Mouse (Mus musculus) embryonic facial prominence, embryonic 11.5 days (tissue): Measurements from ENCODE around the gene Calhm5. TPM values are rescaled to one million over a fixed set of nuclear protein-coding genes. Genes with fewer than 3 reads are reported as not detected.

Experiments used
- ATAC-seq: fragments of 200-750 bp; cut with Nextera tagmentation; replicated peaks from 2 replicates; pipeline ENCODE4 v1.8.0; 2017; ENCODE audit warnings: low read depth; ENCODE audit not compliant: insufficient number of reproducible peaks, low FRiP score, low TSS enrichment
- DNase-seq: peaks from one replicate; pipeline ENCODE4 v3.0.0-alpha.2; 2015; ENCODE audit warnings: low spot score
- H3K27ac ChIP-seq: fragments of 300-500 bp; sonication (generic); replicated peaks from 2 replicates; pipeline ENCODE4 v1.5.1; 2014; ENCODE audit warnings: mild to moderate bottlenecking, low read depth, low read length, control low read depth
- H3K27me3 ChIP-seq: fragments of 300-500 bp; sonication (generic); 2 replicates; pipeline ENCODE4 v1.6.1; 2014; ENCODE audit warnings: mild to moderate bottlenecking, low read length, moderate library complexity, mixed read lengths; ENCODE audit not compliant: control insufficient read depth, insufficient read depth
- H3K36me3 ChIP-seq: fragments of 300-500 bp; sonication (generic); replicated peaks from 2 replicates; pipeline ENCODE4 v1.6.1; 2014; ENCODE audit warnings: low read depth, mild to moderate bottlenecking, low read length, moderate library complexity, mixed read lengths; ENCODE audit not compliant: control insufficient read depth, insufficient read depth
- H3K4me1 ChIP-seq: fragments of 300-500 bp; sonication (generic); 2 replicates; pipeline ENCODE4 v1.6.1; 2014; ENCODE audit warnings: low read length, mixed read lengths; ENCODE audit not compliant: control insufficient read depth, insufficient read depth
- H3K4me2 ChIP-seq: fragments of 300-500 bp; sonication (generic); 2 replicates; pipeline ENCODE4 v1.6.1; 2014; ENCODE audit warnings: low read depth, mild to moderate bottlenecking, control low read depth, low read length, moderate library complexity
- H3K4me3 ChIP-seq: fragments of 300-500 bp; sonication (generic); 2 replicates; pipeline ENCODE4 v1.5.1; 2014; ENCODE audit warnings: low read depth, low read length, control low read depth
- H3K9ac ChIP-seq: fragments of 300-500 bp; sonication (generic); replicated peaks from 2 replicates; pipeline ENCODE4 v1.6.1; 2014; ENCODE audit warnings: mild to moderate bottlenecking, control low read depth, low read length
- H3K9me3 ChIP-seq: fragments of 300-500 bp; sonication (generic); replicated peaks from 2 replicates; pipeline ENCODE4 v1.6.1; 2016; ENCODE audit warnings: mild to moderate bottlenecking, low read length, inconsistent platforms, mixed read lengths; ENCODE audit not compliant: control insufficient read depth
- WGBS: fragments of 180-500 bp; shearing (Covaris S2); extraction: QIAGEN DNeasy Blood & Tissue Kit; methylation state at CpG from one replicate; pipeline ENCODE4 v1.1.7; 2014; 5-methylcytosine and 5-hydroxymethylcytosine counted together
- polyA plus RNA-seq: library from polyadenylated mRNA; unstranded; fragments of >200 nt; fragmentation: Nextera tagmentation; extraction: Ambion mirVana; gene quantifications from 2 replicates; pipeline ENCODE4 v1.2.1, GENCODE M21; 2014

The Calhm5 gene
- polyA plus RNA-seq, 1 experiment from 2014 or later = 0.18 TPM

- no peak overlapping the region for H3K4me3 ChIP-seq
- DNase-seq = no peak
- no peak overlapping the region for H3K9ac ChIP-seq
- H3K27me3 ChIP-seq = no peaks in the 10 kb centered on the region
- ATAC-seq = no peak
- no peaks in the 10 kb centered on the region for H3K36me3 ChIP-seq
- WGBS = 61% methylated on average over 3 of the region's 3 CpGs
- H3K9me3 ChIP-seq = no peaks in the 10 kb centered on the region
- no peak overlapping the region for H3K4me2 ChIP-seq
- H3K27ac ChIP-seq = no peak overlapping the region
- no peaks in the 10 kb centered on the region for H3K4me1 ChIP-seq
Observed at GRCm38 (mm10) chr10:34066591-34066990, 29.7 kb downstream of the Calhm5 start.

GRCm38 (mm10) chr10:34053987-34054386 is 42.3 kb downstream of the Calhm5 start:
- DNase-seq (no peak), ATAC-seq (no peak)

GRCm38 (mm10) chr10:34044210-34044609 is 52.1 kb downstream of the Calhm5 start, which contains the start of gene Calhm4:
Gene Calhm4 (minus strand): TSS chr10:34044310.
- H3K9me3 ChIP-seq = no peaks in the 10 kb centered on the region
- DNase-seq (no peak), ATAC-seq (no peak)
- no peak within 1 kb of the TSS for H3K9ac ChIP-seq
- no peak within 1 kb of the TSS for H3K4me3 ChIP-seq
- no peak within 1 kb of the TSS for H3K4me2 ChIP-seq
- no peak within 1 kb of the TSS for H3K27ac ChIP-seq
- H3K36me3 ChIP-seq = no peaks in the 10 kb centered on the region
- H3K4me1 ChIP-seq = no peaks in the 10 kb centered on the region
- WGBS = 87% methylated on average over 5 of the region's 5 CpGs
- no peaks in the 10 kb centered on the region for H3K27me3 ChIP-seq

More at GRCm38 (mm10) chr10:34053987-34054386, 42.3 kb downstream of the Calhm5 start:
- H3K9me3 ChIP-seq = no peaks in the 10 kb centered on the region
- no peak overlapping the region for H3K4me2 ChIP-seq
- no peak overlapping the region for H3K4me3 ChIP-seq
- WGBS = 94% methylated on average over 2 of the region's 2 CpGs
- H3K4me1 ChIP-seq = no peaks in the 10 kb centered on the region
- H3K36me3 ChIP-seq = no peaks in the 10 kb centered on the region
- no peak overlapping the region for H3K27ac ChIP-seq
- no peak overlapping the region for H3K9ac ChIP-seq
- H3K27me3 ChIP-seq = no peaks in the 10 kb centered on the region

Other genes starting within 250 kb of the Calhm5 start
- not detected in 2 replicates for gene Sult3a1, start 238.8 kb downstream of the Calhm5 start, polyA plus RNA-seq
- 0.06 TPM in 1 of 2 replicates, not detected in the other for gene Rsph4a, start 191.4 kb downstream of the Calhm5 start, polyA plus RNA-seq
- 26.2 and 27.9 TPM in 2 replicates for gene Zup1, start 145.2 kb downstream of the Calhm5 start, polyA plus RNA-seq
- 180 and 196 TPM in 2 replicates for gene Rwdd1, start 76.9 kb downstream of the Calhm5 start, polyA plus RNA-seq
- gene Trappc3l, start 58.9 kb downstream of the Calhm5 start, polyA plus RNA-seq = not detected in 2 replicates
- gene Calhm4, start 52.2 kb downstream of the Calhm5 start, polyA plus RNA-seq = not detected in 2 replicates
- 0.95 and 1.0 TPM in 2 replicates for gene Calhm6, start 31.5 kb upstream of the Calhm5 start, polyA plus RNA-seq
- gene Dse, start 111.2 kb upstream of the Calhm5 start, polyA plus RNA-seq = 45.1 and 47.2 TPM in 2 replicates
- 61.3 and 61.9 TPM in 2 replicates for gene Tspyl1, start 185.7 kb upstream of the Calhm5 start, polyA plus RNA-seq
- 15.7 and 16.5 TPM in 2 replicates for gene Tspyl4, start 200.9 kb upstream of the Calhm5 start, polyA plus RNA-seq